Mouse (Mus musculus): ENCODE results near the gene Fndc11. TPM values are rescaled to one million over a fixed set of nuclear protein-coding genes. Genes with fewer than 3 reads are reported as not detected.

Fndc11 gene
- total and polyA plus RNA-seq, 2 experiments from 2014 or later = 0.25 to 2.2 TPM

DNA sequence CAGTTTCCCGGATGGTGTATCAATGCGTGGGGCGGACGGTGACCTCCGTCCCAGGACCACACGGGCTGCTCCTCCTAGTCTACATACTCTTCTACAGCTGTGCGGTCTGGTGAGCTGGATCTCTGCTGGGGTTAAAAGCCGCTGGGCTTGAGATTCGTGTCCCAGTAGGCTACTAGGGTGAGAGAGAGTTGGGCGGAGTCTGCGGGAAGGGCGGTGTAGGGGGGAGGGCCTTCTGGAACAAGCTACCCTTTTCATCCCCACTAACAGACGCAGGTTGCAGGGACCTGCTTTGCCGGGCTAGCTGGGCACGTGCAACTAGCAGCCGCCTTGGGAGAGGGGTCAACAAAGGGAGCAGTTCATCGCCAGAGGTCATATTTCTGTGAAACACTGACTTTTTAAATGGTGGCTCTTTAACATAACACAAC, 6.8 kb upstream of the Fndc11 start, which contains the start of gene Srms:
Gene Srms, minus strand, starts transcription at position 165 of the 425 bp plus-strand sequence.
- Histone ChIP-seq H3K27me3 (ENCODE audit: insufficient read depth, low read length) (peaks cover 19% of the 10 kb centered on the region), H3K4me3 (ENCODE audit: low read length) (peak within 1 kb of the TSS; percentile 29), H3K27ac (no peak within 1 kb of the TSS), H3K9ac (replicated peaks; ENCODE audit: low read length) (no peak within 1 kb of the TSS), H3K4me1 (ENCODE audit: insufficient read depth, low read length) (no peaks in the 10 kb centered on the region), H3K36me3 (ENCODE audit: insufficient read depth, low read length) (no peaks in the 10 kb centered on the region), H3K9me3 (ENCODE audit: low read length) (no peaks in the 10 kb centered on the region), H3K4me2 (ENCODE audit: low read depth, low read length) (peak within 1 kb of the TSS; percentile 54)
- DNase-seq (ENCODE audit: low spot score) (no peak), ATAC-seq (no peak)
- TF ChIP-seq CTCF (IDR thresholded peaks at IDR 0.05; ENCODE audit: low read depth) = no peak
- 3% methylated on average over 17 of the region's 17 CpGs for WGBS

GRCm38 (mm10) chr2:181216037-181216436, 3.8 kb upstream of the Fndc11 start:
- Histone ChIP-seq H3K36me3 (ENCODE audit: insufficient read depth, low read length) (no peaks in the 10 kb centered on the region), H3K9me3 (ENCODE audit: low read length) (no peaks in the 10 kb centered on the region), H3K27ac (no peak overlapping the region), H3K4me3 (ENCODE audit: low read length) (no peak overlapping the region), H3K9ac (replicated peaks; ENCODE audit: low read length) (no peak overlapping the region), H3K4me2 (ENCODE audit: low read depth, low read length) (no peak overlapping the region), H3K27me3 (ENCODE audit: insufficient read depth, low read length) (peaks cover 19% of the 10 kb centered on the region), H3K4me1 (ENCODE audit: insufficient read depth, low read length) (peaks cover 12% of the 10 kb centered on the region)
- no peak for TF ChIP-seq CTCF (IDR thresholded peaks at IDR 0.05; ENCODE audit: low read depth)
- 94% methylated on average over 6 of the region's 6 CpGs for WGBS
- ATAC-seq (no peak), DNase-seq (ENCODE audit: low spot score) (no peak)

GRCm38 (mm10) chr2:181218881-181219485, 830 bp upstream of the Fndc11 start:
- peaks cover 12% of the 10 kb centered on the region for H3K4me1 ChIP-seq (ENCODE audit: insufficient read depth, low read length)
- DNase-seq (ENCODE audit: low spot score) = no peak
- no peak for ATAC-seq
- H3K4me2 ChIP-seq (ENCODE audit: low read depth, low read length) = peak overlapping the region; percentile 59; the same call in 1 of the 2 replicates
- H3K9ac ChIP-seq (replicated peaks; ENCODE audit: low read length) = no peak overlapping the region
- H3K27me3 ChIP-seq (ENCODE audit: insufficient read depth, low read length) = 0 out of 2 replicates have a peak, but pooled peaks cover 2% of the 10 kb centered on the region
- H3K9me3 ChIP-seq (ENCODE audit: low read length) = no peaks in the 10 kb centered on the region
- 0 out of 2 replicates have a peak overlapping the region, but pooled peaks have one; percentile 22 for H3K27ac ChIP-seq
- no peak overlapping the region for H3K4me3 ChIP-seq (ENCODE audit: low read length)
- TF ChIP-seq CTCF (IDR thresholded peaks at IDR 0.05; ENCODE audit: low read depth) = no peak
- WGBS = 71% methylated on average over 5 of the region's 5 CpGs
- H3K36me3 ChIP-seq (ENCODE audit: insufficient read depth, low read length) = no peaks in the 10 kb centered on the region

- no peak for TF ChIP-seq CTCF (IDR thresholded peaks at IDR 0.05; ENCODE audit: low read depth)
Observed at GRCm38 (mm10) chr2:181220361-181220760, 548 bp downstream of the Fndc11 start.

GRCm38 (mm10) chr2:181224994-181225393, 5.2 kb downstream of the Fndc11 start:
- H3K27ac ChIP-seq = no peak overlapping the region
- no peaks in the 10 kb centered on the region for H3K9me3 ChIP-seq (ENCODE audit: low read length)
- H3K4me2 ChIP-seq (ENCODE audit: low read depth, low read length) = no peak overlapping the region
- 90% methylated on average over 2 of the region's 2 CpGs for WGBS
- no peaks in the 10 kb centered on the region for H3K36me3 ChIP-seq (ENCODE audit: insufficient read depth, low read length)
- DNase-seq (ENCODE audit: low spot score) (no peak), ATAC-seq (no peak)
- peaks cover 7% of the 10 kb centered on the region for H3K4me1 ChIP-seq (ENCODE audit: insufficient read depth, low read length)
- H3K27me3 ChIP-seq (ENCODE audit: insufficient read depth, low read length) = no peaks in the 10 kb centered on the region
- no peak overlapping the region for H3K4me3 ChIP-seq (ENCODE audit: low read length)
- no peak overlapping the region for H3K9ac ChIP-seq (replicated peaks; ENCODE audit: low read length)
- TF ChIP-seq CTCF (IDR thresholded peaks at IDR 0.05; ENCODE audit: low read depth) = no peak

More at GRCm38 (mm10) chr2:181220361-181220760, 548 bp downstream of the Fndc11 start:
- Histone ChIP-seq H3K4me2 (ENCODE audit: low read depth, low read length) (peak overlapping the region; percentile 59), H3K36me3 (ENCODE audit: insufficient read depth, low read length) (no peaks in the 10 kb centered on the region), H3K4me3 (ENCODE audit: low read length) (no peak overlapping the region), H3K27ac (no peak overlapping the region), H3K27me3 (ENCODE audit: insufficient read depth, low read length) (no peaks in the 10 kb centered on the region), H3K9me3 (ENCODE audit: low read length) (no peaks in the 10 kb centered on the region), H3K9ac (replicated peaks; ENCODE audit: low read length) (no peak overlapping the region), H3K4me1 (ENCODE audit: insufficient read depth, low read length) (peaks cover 12% of the 10 kb centered on the region)
- ATAC-seq (no peak), DNase-seq (ENCODE audit: low spot score) (no peak)
- WGBS = 26% methylated on average over 2 of the region's 2 CpGs

GRCm38 (mm10) chr2:181227122-181227521, 7.3 kb downstream of the Fndc11 start:
- Histone ChIP-seq H3K9me3 (ENCODE audit: low read length) (no peaks in the 10 kb centered on the region), H3K27me3 (ENCODE audit: insufficient read depth, low read length) (no peaks in the 10 kb centered on the region), H3K4me3 (ENCODE audit: low read length) (no peak overlapping the region), H3K4me2 (ENCODE audit: low read depth, low read length) (no peak overlapping the region), H3K4me1 (ENCODE audit: insufficient read depth, low read length) (no peaks in the 10 kb centered on the region), H3K9ac (replicated peaks; ENCODE audit: low read length) (no peak overlapping the region), H3K36me3 (ENCODE audit: insufficient read depth, low read length) (no peaks in the 10 kb centered on the region), H3K27ac (no peak overlapping the region)
- 81% methylated on average over 3 of the region's 3 CpGs for WGBS
- TF ChIP-seq CTCF (IDR thresholded peaks at IDR 0.05; ENCODE audit: low read depth) = no peak
- DNase-seq (ENCODE audit: low spot score) (no peak), ATAC-seq (no peak)

GRCm38 (mm10) chr2:181228335-181228734, 8.5 kb downstream of the Fndc11 start:
- H3K4me1 ChIP-seq (ENCODE audit: insufficient read depth, low read length) = no peaks in the 10 kb centered on the region
- TF ChIP-seq CTCF (IDR thresholded peaks at IDR 0.05; ENCODE audit: low read depth) = no peak
- H3K9me3 ChIP-seq (ENCODE audit: low read length) = no peaks in the 10 kb centered on the region
- H3K36me3 ChIP-seq (ENCODE audit: insufficient read depth, low read length) = no peaks in the 10 kb centered on the region
- no peak overlapping the region for H3K9ac ChIP-seq (replicated peaks; ENCODE audit: low read length)
- no peak overlapping the region for H3K27ac ChIP-seq
- ATAC-seq (no peak), DNase-seq (ENCODE audit: low spot score) (no peak)
- H3K4me2 ChIP-seq (ENCODE audit: low read depth, low read length) = no peak overlapping the region
- H3K27me3 ChIP-seq (ENCODE audit: insufficient read depth, low read length) = no peaks in the 10 kb centered on the region
- H3K4me3 ChIP-seq (ENCODE audit: low read length) = no peak overlapping the region
- 88% methylated on average over 1 of the region's 1 CpGs for WGBS

All from hindbrain, postnatal 0 days (tissue).